ENCODE assay signal across 8 mouse cellular contexts in the genomic region with DNA sequence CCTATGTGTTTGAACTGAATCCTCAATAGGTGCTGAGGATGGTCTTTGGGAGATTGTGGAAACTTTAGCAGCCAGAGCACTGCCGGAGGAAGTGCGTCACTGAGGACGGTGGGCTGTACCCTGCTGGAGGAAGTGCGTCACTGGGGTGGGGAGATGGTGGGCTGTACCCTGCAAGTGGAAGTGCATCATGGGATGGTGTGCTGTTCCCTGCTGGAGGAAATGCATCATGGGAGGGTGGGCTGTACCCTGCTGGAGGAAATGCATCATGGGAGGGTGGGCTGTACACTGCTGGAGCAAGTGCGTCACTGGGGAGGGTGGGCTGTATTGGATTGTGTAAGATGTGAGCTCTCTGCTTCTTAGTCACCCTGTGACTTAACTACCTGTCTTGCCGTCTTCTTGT. TPM values are rescaled to one million over a fixed set of nuclear protein-coding genes. Genes with fewer than 3 reads are reported as not detected.
DNase-seq lines count a peak whose midpoint lies in the region; ATAC-seq and TF ChIP-seq lines count a peak whose summit lies in the region.

No protein-coding gene starts in this region.

- DNase-seq in kidney, adult 18-20 months: no peak
- DNase-seq in heart, adult 2 months: peak; percentile 59 to 66
- peak; percentile 38 for DNase-seq in neural tube, embryonic 10.5 days (ENCODE audit: extremely low spot score, low spot score)
- no peak for DNase-seq in gastrocnemius, adult 18-20 months (ENCODE audit: low spot score)

- no peak for TF ChIP-seq POLR2A in heart, adult 2 months (IDR thresholded peaks at IDR 0.05; ENCODE audit: insufficient read depth, low read depth, low read length)

- 0 out of 2 replicates have a peak, but pooled peaks have one; percentile 54 for TF ChIP-seq EP300 in heart, adult 2 months (IDR thresholded peaks at IDR 0.05; ENCODE audit: insufficient read depth, low read depth, low read length)

- no peak for TF ChIP-seq CTCF in heart, adult 2 months (IDR thresholded peaks at IDR 0.05)
- TF ChIP-seq CTCF in intestine, postnatal 0 days (IDR thresholded peaks at IDR 0.05; ENCODE audit: low read depth): no peak

- H3K27ac ChIP-seq in kidney, embryonic 14.5 days (ENCODE audit: low read depth, low read length): no peak overlapping the region
- no peak overlapping the region for H3K27ac ChIP-seq in heart, adult 2 months
- no peak overlapping the region for H3K27ac ChIP-seq in intestine, postnatal 0 days (ENCODE audit: low read depth, low read length)
- no peak overlapping the region for H3K27ac ChIP-seq in liver, embryonic 16.5 days (ENCODE audit: low read length)

- 69% methylated on average over 6 of the region's 6 CpGs for whole genome bisulfite sequencing in kidney, embryonic 14.5 days
- WGBS in heart, adult 2 months: 63% methylated on average over 6 of the region's 6 CpGs
- WGBS in intestine, postnatal 0 days: 63% methylated on average over 6 of the region's 6 CpGs
- WGBS in liver, embryonic 16.5 days (ENCODE audit: insufficient replicate concordance): 42% methylated on average over 6 of the region's 6 CpGs

- H3K27me3 ChIP-seq in kidney, embryonic 14.5 days (ENCODE audit: control insufficient read depth, insufficient read depth, low read length): no peaks in the 10 kb centered on the region
- H3K27me3 ChIP-seq in heart, adult 2 months (ENCODE audit: control insufficient read depth, insufficient read depth, low read length): no peaks in the 10 kb centered on the region
- no peaks in the 10 kb centered on the region for H3K27me3 ChIP-seq in intestine, postnatal 0 days (replicated peaks; ENCODE audit: control insufficient read depth, insufficient read depth, low read length)
- no peaks in the 10 kb centered on the region for H3K27me3 ChIP-seq in liver, embryonic 16.5 days (ENCODE audit: control insufficient read depth, insufficient read depth, low read depth, low read length)

- intact Hi-C loops in heart, adult 2 months (cut with DNase I): no loop called here

- H3K9me3 ChIP-seq in kidney, embryonic 14.5 days (ENCODE audit: control insufficient read depth, low read length): no peaks in the 10 kb centered on the region
- no peaks in the 10 kb centered on the region for H3K9me3 ChIP-seq in intestine, postnatal 0 days (ENCODE audit: control insufficient read depth)
- H3K9me3 ChIP-seq in liver, embryonic 16.5 days (replicated peaks; ENCODE audit: control insufficient read depth, low read length): no peaks in the 10 kb centered on the region

- no peaks in the 10 kb centered on the region for H3K79me2 ChIP-seq in heart, adult 2 months (replicated peaks; ENCODE audit: control insufficient read depth, insufficient read depth, low read length)

- no peak overlapping the region for H3K9ac ChIP-seq in kidney, embryonic 14.5 days (ENCODE audit: low read depth, low read length)
- H3K9ac ChIP-seq in heart, adult 2 months (ENCODE audit: low read depth, low read length): no peak overlapping the region
- no peak overlapping the region for H3K9ac ChIP-seq in intestine, postnatal 0 days (ENCODE audit: low read depth, low read length)
- H3K9ac ChIP-seq in liver, embryonic 16.5 days (ENCODE audit: low read depth, low read length): no peak overlapping the region

- no peak overlapping the region for H3K4me2 ChIP-seq in kidney, embryonic 14.5 days (replicated peaks; ENCODE audit: low read depth, low read length)
- no peak overlapping the region for H3K4me2 ChIP-seq in intestine, postnatal 0 days (replicated peaks; ENCODE audit: low read depth)
- H3K4me2 ChIP-seq in liver, embryonic 16.5 days (ENCODE audit: low read depth, low read length): no peak overlapping the region

- no peak overlapping the region for H3K4me3 ChIP-seq in kidney, embryonic 14.5 days (ENCODE audit: low read length)
- H3K4me3 ChIP-seq in heart, adult 2 months: no peak overlapping the region
- H3K4me3 ChIP-seq in intestine, postnatal 0 days (ENCODE audit: low read depth, low read length): no peak overlapping the region
- no peak overlapping the region for H3K4me3 ChIP-seq in liver, embryonic 16.5 days (ENCODE audit: low read depth, low read length)

- no peaks in the 10 kb centered on the region for H3K36me3 ChIP-seq in kidney, embryonic 14.5 days (ENCODE audit: control insufficient read depth, insufficient read depth, low read length)
- H3K36me3 ChIP-seq in heart, adult 2 months (ENCODE audit: control insufficient read depth, insufficient read depth, low read length): no peaks in the 10 kb centered on the region
- H3K36me3 ChIP-seq in intestine, postnatal 0 days (ENCODE audit: control insufficient read depth, insufficient read depth): no peaks in the 10 kb centered on the region
- no peaks in the 10 kb centered on the region for H3K36me3 ChIP-seq in liver, embryonic 16.5 days (ENCODE audit: control insufficient read depth, insufficient read depth)

- no peaks in the 10 kb centered on the region for H3K4me1 ChIP-seq in kidney, embryonic 14.5 days (ENCODE audit: control insufficient read depth, insufficient read depth, low read length)
- no peaks in the 10 kb centered on the region for H3K4me1 ChIP-seq in heart, adult 2 months (ENCODE audit: control insufficient read depth, insufficient read depth, low read length)
- H3K4me1 ChIP-seq in intestine, postnatal 0 days (replicated peaks; ENCODE audit: control insufficient read depth, insufficient read depth, low read length): no peaks in the 10 kb centered on the region
- H3K4me1 ChIP-seq in liver, embryonic 16.5 days (ENCODE audit: control insufficient read depth, low read depth, low read length): no peaks in the 10 kb centered on the region

- ATAC-seq in kidney, embryonic 14.5 days (ENCODE audit: low FRiP score, low TSS enrichment): 0 out of 2 replicates have a peak, but pooled peaks have one; percentile 46
- peak; percentile 88 for ATAC-seq in common myeloid progenitor, adult 5-6 weeks (replicated peaks; ENCODE audit: low read depth, poor library complexity, severe bottlenecking)
- ATAC-seq in intestine, postnatal 0 days: peak; percentile 25; the same call in 1 of the 2 replicates
- peak; percentile 87 for ATAC-seq in liver, embryonic 16.5 days (ENCODE audit: low read depth)

RNA-seq across cellular contexts. Expression of a gene that starts 25.5 kb away (rescaled TPM):
- polyA plus RNA-seq in kidney, embryonic 14.5 days (2014; fragmentation: Nextera tagmentation; extraction: Ambion mirVana): 23.0 and 27.8 TPM in 2 replicates
- total RNA-seq in common myeloid progenitor, adult 5-6 weeks (2017): 25.8 and 26.5 TPM in 2 replicates
- total RNA-seq in heart, adult 2 months (2021): 1 to 10 TPM; 6.6 to 7.8 TPM
- polyA plus RNA-seq in heart, adult 2 months (2012; rRNA removed): 10.1 and 10.5 TPM in 2 replicates
- 10.7 and 12.9 TPM in 2 replicates for polyA plus RNA-seq in intestine, postnatal 0 days (2015; fragmentation: Nextera tagmentation; extraction: Ambion mirVana)
- 7.8 and 8.2 TPM in 2 replicates for polyA plus RNA-seq in liver, embryonic 16.5 days (2015; fragmentation: Nextera tagmentation; extraction: Ambion mirVana)
- 1 to 10 TPM; 7.4 to 7.6 TPM for total RNA-seq in gastrocnemius, adult 18-20 months (2021)

Comparison
In these comparisons a context has a peak if more than half of its experiments do, and no peak if none do; other contexts are left out.
1. ATAC-seq: peak in every context shown above with its lines; median percentile 88 in common myeloid progenitor, adult 5-6 weeks; 87 in liver, embryonic 16.5 days; 46 in kidney, embryonic 14.5 days; 25 in intestine, postnatal 0 days.
2. DNase-seq: peak in heart, adult 2 months (2 of 2) and neural tube, embryonic 10.5 days (single experiment); none in kidney, adult 18-20 months (single experiment) and gastrocnemius, adult 18-20 months (single experiment).